Mouse (Mus musculus) erythroblast, embryonic 14.5 days (primary cell): ENCODE measurements around the gene Pax5.

ENCODE experiments used
- GATA1 ChIP-seq: IDR thresholded peaks from 2 replicates; pipeline ENCODE4 v1.6.1; 2012; ENCODE audit warnings: low read length, inconsistent platforms, mixed read lengths
- TAL1 ChIP-seq: IDR thresholded peaks from 3 replicates; pipeline ENCODE4 v1.6.1; 2012; ENCODE audit warnings: low read length, inconsistent platforms, mixed read lengths

DNA sequence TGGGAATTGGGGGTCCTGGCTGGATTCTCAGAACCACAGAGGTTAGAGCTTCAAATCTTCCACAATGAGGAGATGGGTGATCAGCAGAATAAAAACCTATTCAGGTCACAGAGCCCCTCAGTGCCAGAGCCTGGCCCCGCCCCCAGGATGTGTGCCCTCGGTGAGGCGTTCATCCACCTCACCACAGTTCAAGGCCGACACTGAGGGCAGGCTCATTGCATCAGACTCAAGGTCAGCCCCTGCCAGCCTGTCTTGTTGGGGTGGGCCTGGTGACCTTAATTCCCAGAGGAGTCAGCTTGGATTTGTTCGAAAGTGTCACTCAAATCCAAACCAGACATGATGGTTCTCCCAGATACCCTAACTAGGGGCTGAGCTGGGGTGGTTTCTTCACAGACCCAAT lies 177.6 kb downstream of the Pax5 start:
- no peak for TF ChIP-seq GATA1
- no peak for TF ChIP-seq TAL1
